Mouse (Mus musculus) megakaryocyte, embryonic 14.5 days (primary cell): Measurements from ENCODE around the gene Hist1h4f.
"Not testable (repeated sequence)": the region's sequence is repeated elsewhere in the genome, so short reads cannot be mapped to it uniquely, and the experiment has no call there.

Experiments
- FLI1 ChIP-seq: IDR thresholded peaks from 2 replicates; pipeline ENCODE4 v1.6.1; 2012; ENCODE audit warnings: low read length, inconsistent platforms, mixed read lengths
- GATA1 ChIP-seq: IDR thresholded peaks from 3 replicates; pipeline ENCODE4 v1.6.1; 2012; ENCODE audit warnings: mixed read lengths, low read length, inconsistent platforms, borderline replicate concordance

- TF ChIP-seq GATA1, FLI1: not testable (repeated sequence)
These were observed 20.2 kb upstream of the Hist1h4f start for GRCm38 (mm10) chr13:23571504-23572217.
